Mouse (Mus musculus) cerebellum, adult 8-10 months (tissue): ENCODE results near the gene Grem1.

Experiments
- DNase-seq: peaks from one replicate; pipeline ENCODE4 v3.0.0; 2022

Grem1 gene

GRCm38 (mm10) chr2:113756924-113757524 lies 1.4 kb downstream of the Grem1 start:
- no peak for DNase-seq

GRCm38 (mm10) chr2:113749721-113750120 lies 8.7 kb downstream of the Grem1 start:
- no peak for DNase-seq

- no peak for DNase-seq
Observed at GRCm38 (mm10) chr2:113749309-113749708, 9.1 kb downstream of the Grem1 start.

GRCm38 (mm10) chr2:113728581-113728980 lies 29.9 kb downstream of the Grem1 start:
- DNase-seq: no peak

- DNase-seq: no peak
Observed at GRCm38 (mm10) chr2:113714801-113715200, 43.6 kb downstream of the Grem1 start.

GRCm38 (mm10) chr2:113713406-113713805 lies 45.0 kb downstream of the Grem1 start:
- DNase-seq: no peak

GRCm38 (mm10) chr2:113707507-113707906 lies 50.9 kb downstream of the Grem1 start:
- DNase-seq: no peak

GRCm38 (mm10) chr2:113701507-113701906 lies 56.9 kb downstream of the Grem1 start:
- no peak for DNase-seq

GRCm38 (mm10) chr2:113696647-113697046 lies 61.8 kb downstream of the Grem1 start:
- no peak for DNase-seq

GRCm38 (mm10) chr2:113696222-113696621 lies 62.2 kb downstream of the Grem1 start:
- DNase-seq: no peak
